Mouse (Mus musculus) stomach, postnatal 0 days (tissue): ENCODE measurements around the gene Arid3a.
A peak's percentile ranks its signal among the peaks of the same experiment; 100 is the strongest.

Experiments
- CTCF ChIP-seq: IDR thresholded peaks from 2 replicates; pipeline ENCODE4 v1.5.1; 2016; ENCODE audit warnings: antibody characterized with exemption, low read depth, mild to moderate bottlenecking, moderate library complexity
- EP300 ChIP-seq: optimal IDR thresholded peaks from 2 replicates; pipeline ENCODE3; 2016; ENCODE audit warnings: antibody characterized with exemption

GRCm38 (mm10) chr10:79958140-79958816 lies 31.4 kb downstream of the Arid3a start:
- TF ChIP-seq CTCF: peak; percentile 99
- TF ChIP-seq EP300: no peak
